Comparison of ENCODE assay signal across 8 mouse cellular contexts in genomic region chr7:25718788-25719417, GRCm38 (mm10). TPM values are rescaled to one million over a fixed set of nuclear protein-coding genes. Genes with fewer than 3 reads are reported as not detected.
DNase-seq lines count a peak whose midpoint lies in the region; ATAC-seq and TF ChIP-seq lines count a peak whose summit lies in the region.

TSS of gene Ccdc97 (minus strand) at chr7:25719088.

- peak within 1 kb of the TSS; percentile 61 for H3K4me3 ChIP-seq in heart, embryonic 12.5 days
- peak within 1 kb of the TSS; percentile 66 for H3K4me3 ChIP-seq in kidney, postnatal 0 days (replicated peaks; ENCODE audit: low read depth, low read length)
- H3K4me3 ChIP-seq in liver, embryonic 11.5 days (ENCODE audit: low read depth, low read length), result peak within 1 kb of the TSS; percentile 65
- peak within 1 kb of the TSS; percentile 73 for H3K4me3 ChIP-seq in stomach, embryonic 14.5 days (ENCODE audit: low read depth, low read length)

- H3K4me1 ChIP-seq in heart, embryonic 12.5 days (replicated peaks), result peaks cover 14% of the 10 kb centered on the region
- H3K4me1 ChIP-seq in kidney, postnatal 0 days (replicated peaks; ENCODE audit: insufficient read depth, low read length), result peaks cover 8% of the 10 kb centered on the region; the same call in 1 of the 2 replicates
- peaks cover 18% of the 10 kb centered on the region for H3K4me1 ChIP-seq in liver, embryonic 11.5 days (replicated peaks; ENCODE audit: control insufficient read depth, insufficient read depth, low read length)
- peaks cover 11% of the 10 kb centered on the region; the same call in 1 of the 2 replicates for H3K4me1 ChIP-seq in stomach, embryonic 14.5 days (ENCODE audit: control insufficient read depth, insufficient read depth, low read length)

- peaks cover 61% of the 10 kb centered on the region for H3K36me3 ChIP-seq in heart, embryonic 12.5 days
- H3K36me3 ChIP-seq in kidney, postnatal 0 days (ENCODE audit: insufficient read depth, low read length), result peaks cover 51% of the 10 kb centered on the region
- peaks cover 40% of the 10 kb centered on the region for H3K36me3 ChIP-seq in liver, embryonic 11.5 days (ENCODE audit: control insufficient read depth, insufficient read depth, low read length)
- H3K36me3 ChIP-seq in stomach, embryonic 14.5 days (ENCODE audit: control insufficient read depth, insufficient read depth, low read length), result peaks cover 54% of the 10 kb centered on the region

- H3K4me2 ChIP-seq in heart, embryonic 12.5 days, result peak within 1 kb of the TSS; percentile 93
- peak within 1 kb of the TSS; percentile 83 for H3K4me2 ChIP-seq in kidney, postnatal 0 days (ENCODE audit: low read length)
- peak within 1 kb of the TSS; percentile 77 for H3K4me2 ChIP-seq in liver, embryonic 11.5 days
- H3K4me2 ChIP-seq in stomach, embryonic 14.5 days (replicated peaks; ENCODE audit: low read depth, low read length), result peak within 1 kb of the TSS; percentile 92

- H3K9ac ChIP-seq in heart, embryonic 12.5 days, result peak within 1 kb of the TSS; percentile 80
- peak within 1 kb of the TSS; percentile 71 for H3K9ac ChIP-seq in kidney, postnatal 0 days (ENCODE audit: low read depth, low read length)
- H3K9ac ChIP-seq in liver, embryonic 11.5 days (ENCODE audit: low read depth, low read length), result peak within 1 kb of the TSS; percentile 72
- H3K9ac ChIP-seq in stomach, embryonic 14.5 days (replicated peaks; ENCODE audit: low read depth, low read length), result peak within 1 kb of the TSS; percentile 51

- peak; percentile 96 for DNase-seq in CD4-positive helper T cell, adult 2 months (ENCODE audit: low read depth, low spot score)
- DNase-seq in brain, embryonic 18.5 days (ENCODE audit: low read depth, low spot score), result peak; percentile 91
- peak; percentile 97 for DNase-seq in kidney, postnatal 0 days (ENCODE audit: low spot score)
- peak; percentile 87 for DNase-seq in liver, embryonic 11.5 days (ENCODE audit: low spot score)
- peak; percentile 96 for DNase-seq in naive thymus-derived CD4-positive, alpha-beta T cell, adult 2 months (ENCODE audit: low read depth)

- H3K27ac ChIP-seq in heart, embryonic 12.5 days (ENCODE audit: poor library complexity, severe bottlenecking), result peak within 1 kb of the TSS; percentile 58
- peak within 1 kb of the TSS; percentile 90 for H3K27ac ChIP-seq in kidney, postnatal 0 days
- H3K27ac ChIP-seq in liver, embryonic 11.5 days (ENCODE audit: low read depth, low read length), result peak within 1 kb of the TSS; percentile 83
- H3K27ac ChIP-seq in stomach, embryonic 14.5 days (ENCODE audit: low read length), result peak within 1 kb of the TSS; percentile 69

- WGBS in heart, embryonic 12.5 days, result 3% methylated on average over 32 of the region's 32 CpGs
- 4% methylated on average over 32 of the region's 32 CpGs for WGBS in kidney, postnatal 0 days
- 2% methylated on average over 32 of the region's 32 CpGs for WGBS in liver, embryonic 11.5 days
- WGBS in stomach, embryonic 14.5 days, result 4% methylated on average over 32 of the region's 32 CpGs

- H3K27me3 ChIP-seq in heart, embryonic 12.5 days (replicated peaks), result no peaks in the 10 kb centered on the region
- no peaks in the 10 kb centered on the region for H3K27me3 ChIP-seq in kidney, postnatal 0 days (ENCODE audit: insufficient read depth, low read length)
- H3K27me3 ChIP-seq in liver, embryonic 11.5 days (replicated peaks; ENCODE audit: control insufficient read depth, insufficient read depth, low read length), result no peaks in the 10 kb centered on the region
- no peaks in the 10 kb centered on the region for H3K27me3 ChIP-seq in stomach, embryonic 14.5 days (ENCODE audit: control insufficient read depth, insufficient read depth, low read length)

- TF ChIP-seq CTCF in kidney, postnatal 0 days (IDR thresholded peaks at IDR 0.05; ENCODE audit: low read depth), result no peak

- H3K9me3 ChIP-seq in heart, embryonic 12.5 days (replicated peaks), result no peaks in the 10 kb centered on the region
- no peaks in the 10 kb centered on the region for H3K9me3 ChIP-seq in kidney, postnatal 0 days (replicated peaks; ENCODE audit: low read length)
- no peaks in the 10 kb centered on the region for H3K9me3 ChIP-seq in liver, embryonic 11.5 days (ENCODE audit: control insufficient read depth, low read length)
- H3K9me3 ChIP-seq in stomach, embryonic 14.5 days (ENCODE audit: control insufficient read depth, low read depth, low read length), result no peaks in the 10 kb centered on the region

- ATAC-seq in erythroid progenitor cell, adult 5-6 weeks (replicated peaks; ENCODE audit: low FRiP score, poor library complexity, severe bottlenecking), result peak; percentile 88
- peak; percentile 83 for ATAC-seq in heart, embryonic 12.5 days (ENCODE audit: insufficient number of reproducible peaks, low FRiP score)
- ATAC-seq in kidney, postnatal 0 days (replicated peaks; ENCODE audit: low FRiP score, low read depth), result peak; percentile 80
- ATAC-seq in liver, embryonic 11.5 days (replicated peaks; ENCODE audit: low FRiP score), result peak; percentile 75
- ATAC-seq in stomach, embryonic 14.5 days (ENCODE audit: insufficient number of reproducible peaks, insufficient read depth, low FRiP score, low read depth), result peak; percentile 86

RNA-seq across cellular contexts. Expression of gene Ccdc97, which starts in this region (rescaled TPM):
- total RNA-seq in erythroid progenitor cell, adult 5-6 weeks (2015; ENCODE audit: low replicate concordance), result 28.1 and 29.9 TPM in 2 replicates
- 13.9 and 34.8 TPM in 2 replicates for total RNA-seq in erythroid progenitor cell, adult 5-6 weeks (2017; ENCODE audit: low replicate concordance)
- polyA plus RNA-seq in heart, embryonic 12.5 days (2016; fragmentation: Nextera tagmentation; extraction: Ambion mirVana), result 24.6 and 25.9 TPM in 2 replicates
- 18.8 and 19.4 TPM in 2 replicates for polyA plus RNA-seq in kidney, postnatal 0 days (2015; fragmentation: Nextera tagmentation; extraction: Ambion mirVana)
- polyA plus RNA-seq in liver, embryonic 11.5 days (2014; fragmentation: Nextera tagmentation; extraction: Ambion mirVana), result 33.2 and 33.9 TPM in 2 replicates
- 29.4 and 30.8 TPM in 2 replicates for polyA plus RNA-seq in stomach, embryonic 14.5 days (2014; fragmentation: Nextera tagmentation; extraction: Ambion mirVana)

Comparison
In these comparisons a context has a peak if more than half of its experiments do, and no peak if none do; other contexts are left out.
1. Peak in every context shown above with its lines: DNase-seq, ATAC-seq, H3K4me3 ChIP-seq and H3K27ac ChIP-seq.